Mouse (Mus musculus): ENCODE measurements at regions not wholly inside any gene's neighbourhood (a gene's known extent, or its start where the extent isn't known, plus 50 kb on each side); places are given as distances from the start of the nearest gene placed in this dataset.

DNA sequence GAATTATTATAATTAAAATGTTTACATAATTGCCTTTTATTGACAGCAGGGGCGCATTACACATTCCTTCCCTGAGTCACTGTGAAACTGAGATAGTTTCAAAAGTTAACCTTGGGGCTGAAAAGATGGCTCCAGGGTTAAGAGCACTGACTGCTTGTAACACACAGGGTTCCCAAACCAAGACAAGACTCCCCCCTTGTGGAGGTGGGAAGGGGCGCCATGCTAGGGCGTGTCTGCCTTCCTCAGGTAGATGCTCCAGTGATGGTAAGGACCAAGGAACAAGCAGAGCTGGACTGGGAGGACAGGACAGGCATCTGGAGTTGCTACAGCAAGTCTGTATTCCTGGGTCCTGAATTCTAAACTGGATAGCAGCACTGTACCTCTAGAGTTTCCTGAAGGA, 351.9 kb downstream of the Tbc1d22a start:
- in situ Hi-C loops (cut with MboI; ENCODE audit: low sequenced_read_pairs), result loop anchor here (25.0 kb wide), 2 partner anchors 154 to 329 kb away; no protein-coding TSS in a partner anchor

DNA sequence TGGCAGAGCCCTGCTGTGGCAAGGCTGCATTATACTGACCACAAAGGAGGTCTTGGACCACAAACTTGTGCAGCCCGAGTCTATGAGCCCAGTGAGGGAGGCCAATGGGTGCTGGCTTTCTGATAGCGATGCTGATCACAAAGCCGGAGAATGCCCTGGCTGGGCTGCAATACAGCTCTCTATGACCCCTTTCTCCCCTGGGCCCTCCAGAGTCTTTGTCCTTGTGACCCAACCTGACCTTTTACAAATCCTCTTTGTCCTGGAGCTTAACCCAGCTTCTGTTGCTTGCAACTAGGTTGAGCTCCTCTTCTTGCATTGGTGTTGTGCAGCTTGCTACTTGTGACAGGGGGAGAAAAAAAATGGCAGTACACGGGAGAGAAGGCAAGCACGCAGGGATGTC, 360.1 kb downstream of the Tbc1d22a start:
- in situ Hi-C loops (cut with MboI; ENCODE audit: low sequenced_read_pairs), result loop anchor here (25.0 kb wide), 2 partner anchors 162 to 337 kb away; no protein-coding TSS in a partner anchor

DNA sequence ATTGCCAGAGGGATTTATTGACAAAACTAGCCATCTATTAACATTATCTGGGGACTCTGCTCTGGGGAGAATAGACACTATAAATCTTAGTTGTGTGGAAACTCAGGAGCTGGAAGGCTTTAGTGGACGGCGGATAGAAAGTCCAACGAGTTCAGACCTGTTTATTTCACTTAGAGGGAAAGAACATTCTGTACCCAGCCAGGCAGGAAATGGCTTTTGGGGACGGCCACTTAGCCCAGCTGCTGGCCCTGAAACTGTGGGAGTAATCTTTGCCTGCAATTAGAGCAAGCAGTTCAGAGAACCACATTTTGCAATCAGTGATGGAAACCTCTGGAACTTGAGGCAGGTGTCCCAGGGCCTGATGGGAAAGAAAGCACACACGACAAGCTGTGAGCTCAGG, 362.4 kb downstream of the Tbc1d22a start:
- in situ Hi-C loops (cut with MboI; ENCODE audit: low sequenced_read_pairs), result no loop called here

DNA sequence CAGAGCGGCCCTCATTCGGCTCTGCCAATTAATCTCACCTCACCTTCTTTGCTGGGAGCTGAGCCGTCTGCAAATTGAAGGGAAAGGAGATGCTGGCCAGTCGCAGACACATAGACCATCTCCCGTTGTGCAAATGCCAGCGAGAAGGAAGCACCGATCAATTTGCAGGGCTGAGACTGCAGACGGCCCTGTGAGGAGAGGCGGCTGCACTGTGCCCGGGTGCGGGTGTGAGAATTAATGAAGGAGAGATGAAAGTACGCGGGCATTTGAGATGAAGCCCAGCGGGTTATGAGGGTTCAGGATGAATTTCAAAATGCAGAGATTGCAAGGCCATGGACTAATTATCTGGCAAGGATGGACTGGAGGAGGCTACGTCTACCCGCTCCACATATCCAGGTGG, 364.4 kb downstream of the Tbc1d22a start:
- in situ Hi-C loops (cut with MboI; ENCODE audit: low sequenced_read_pairs), result no loop called here

DNA sequence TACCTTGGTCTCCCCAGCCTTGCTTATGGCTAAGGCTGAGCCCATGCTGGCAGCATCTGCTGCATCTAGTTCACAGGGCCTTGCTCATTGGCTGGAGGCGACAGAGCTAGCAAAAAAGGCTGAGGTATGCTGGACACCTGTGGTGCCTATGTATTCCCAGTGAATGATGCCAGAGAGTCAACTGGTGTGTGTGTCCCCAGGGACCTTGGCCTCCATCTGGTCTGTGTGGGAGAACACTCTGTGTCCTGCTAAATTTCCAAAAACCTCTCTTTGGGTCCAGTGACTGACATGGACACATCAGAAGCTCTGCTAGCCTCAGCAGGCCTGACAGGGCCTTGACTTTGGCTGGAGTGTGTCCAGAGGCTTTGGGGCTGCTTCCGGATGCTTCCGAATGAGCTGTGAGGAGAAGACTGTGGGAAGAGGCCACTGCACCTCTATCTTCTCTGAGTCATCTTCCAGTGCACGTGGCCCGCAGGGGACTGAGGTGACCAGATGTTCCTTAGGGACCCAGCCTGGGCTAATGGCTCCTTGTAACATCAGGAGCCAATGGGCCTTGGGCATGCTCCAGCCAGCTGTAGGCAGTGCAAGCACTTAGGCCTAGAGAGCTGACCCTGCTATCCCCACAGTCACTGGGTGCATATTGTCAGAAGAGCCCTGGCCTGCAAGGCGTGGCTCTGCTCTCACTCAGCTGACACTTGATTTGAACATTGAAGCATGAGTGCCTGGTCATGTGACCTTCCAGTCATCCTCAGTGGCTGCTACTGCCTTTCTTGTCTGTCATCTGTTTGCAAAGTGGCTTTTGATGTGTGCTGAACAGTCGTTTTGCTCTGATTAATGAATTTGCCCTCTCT, 368.2 kb downstream of the Tbc1d22a start:
- in situ Hi-C loops (cut with MboI; ENCODE audit: low sequenced_read_pairs), result no loop called here

DNA sequence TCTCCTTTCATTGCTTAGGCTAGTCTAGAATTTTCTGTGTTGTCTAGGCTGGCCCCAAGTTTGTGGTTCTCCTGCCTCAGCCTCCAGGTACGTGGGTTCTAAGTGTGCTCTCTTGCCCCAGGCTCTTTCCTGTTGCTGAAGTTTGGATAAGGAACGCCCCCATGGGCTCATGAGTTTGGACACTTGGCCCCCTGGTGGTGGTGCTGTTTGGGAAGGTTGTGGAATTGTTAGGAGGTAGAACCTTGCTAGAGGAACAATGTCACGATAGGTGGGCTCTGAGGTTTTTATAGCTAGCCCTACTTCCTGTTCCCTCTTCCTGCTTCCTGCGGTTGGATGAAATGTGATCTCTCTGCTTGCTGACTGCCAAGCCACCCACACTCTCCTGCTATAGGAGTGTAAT, 371.5 kb downstream of the Tbc1d22a start:
- in situ Hi-C loops (cut with MboI; ENCODE audit: low sequenced_read_pairs), result no loop called here

DNA sequence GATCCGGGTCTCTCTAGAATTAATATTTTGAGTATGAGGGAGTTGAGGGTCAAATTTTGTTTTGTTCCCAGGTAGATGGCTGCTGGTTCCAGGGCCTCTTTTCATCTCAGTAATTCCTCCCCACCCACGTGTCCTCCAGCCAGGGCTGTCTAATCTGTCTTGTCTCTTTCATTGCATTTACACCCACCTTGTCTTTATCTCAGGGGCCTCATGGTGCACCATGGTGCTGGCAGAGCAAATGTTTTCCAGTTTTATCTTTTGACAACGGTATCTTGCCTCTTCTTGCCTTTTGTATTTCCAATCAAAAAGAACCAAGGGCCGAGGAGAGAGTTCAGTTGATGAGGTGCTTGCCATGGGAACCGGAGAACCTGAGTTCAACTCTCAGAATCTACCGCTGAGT, 372.9 kb downstream of the Tbc1d22a start:
- in situ Hi-C loops (cut with MboI; ENCODE audit: low sequenced_read_pairs), result no loop called here

DNA sequence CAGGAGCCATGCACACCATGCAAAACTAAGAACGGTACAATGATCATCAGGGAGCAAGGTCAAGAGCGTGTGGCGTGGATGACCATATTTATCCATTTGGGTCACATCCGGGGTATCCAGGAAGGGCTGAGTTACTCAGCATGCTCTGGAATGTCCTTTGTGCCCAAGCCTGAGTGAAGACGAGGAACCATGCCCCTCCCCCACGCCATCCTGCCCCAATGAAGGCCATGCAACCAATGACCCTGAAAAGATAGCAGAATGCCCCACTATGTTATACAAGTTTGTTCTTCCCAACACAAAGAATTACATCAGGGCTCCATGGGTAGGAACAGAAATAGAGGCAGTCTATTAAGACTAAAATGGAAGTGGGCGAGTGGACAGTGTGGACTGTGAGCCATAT, 375.8 kb downstream of the Tbc1d22a start:
- in situ Hi-C loops (cut with MboI; ENCODE audit: low sequenced_read_pairs), result no loop called here

DNA sequence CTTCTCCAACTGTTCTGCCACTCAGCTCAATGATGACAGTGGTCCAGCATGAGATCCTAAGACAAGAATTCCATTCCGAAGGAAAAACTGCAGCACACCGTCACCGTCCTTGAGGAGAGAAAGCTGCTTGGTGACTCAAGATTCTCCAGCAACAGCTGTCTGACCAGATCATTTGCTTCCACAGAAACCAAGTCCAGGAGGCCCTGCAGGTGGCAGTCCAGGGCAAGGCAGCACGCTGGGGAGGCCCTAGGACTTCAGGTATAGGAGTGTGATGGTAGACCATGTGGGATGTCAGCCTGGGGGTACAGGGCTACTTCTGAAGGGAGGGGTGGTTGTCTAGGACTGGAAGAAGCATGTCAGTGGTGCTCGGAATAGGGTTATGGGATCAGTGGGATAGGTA, 376.6 kb downstream of the Tbc1d22a start:
- in situ Hi-C loops (cut with MboI; ENCODE audit: low sequenced_read_pairs), result no loop called here

DNA sequence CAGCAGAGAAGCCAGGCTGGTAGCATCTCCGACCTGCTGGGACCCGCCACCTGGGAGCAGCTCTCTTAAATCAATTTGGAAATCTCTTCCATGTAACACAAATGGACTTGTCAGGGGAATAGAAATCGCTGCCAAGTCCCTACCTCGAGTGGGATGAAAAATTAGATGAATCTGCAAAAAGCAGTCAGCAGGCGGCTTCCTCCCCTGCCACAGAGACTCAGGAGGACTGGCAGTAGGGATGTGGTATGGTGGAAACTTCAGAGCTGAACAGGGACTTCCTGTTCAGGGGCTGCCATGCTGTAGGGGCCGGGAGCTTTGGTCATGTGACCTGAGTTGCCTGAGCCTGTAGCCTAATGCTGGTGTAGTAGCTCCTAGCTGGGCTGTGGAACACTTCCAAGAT, 379.1 kb downstream of the Tbc1d22a start:
- in situ Hi-C loops (cut with MboI; ENCODE audit: low sequenced_read_pairs), result no loop called here

DNA sequence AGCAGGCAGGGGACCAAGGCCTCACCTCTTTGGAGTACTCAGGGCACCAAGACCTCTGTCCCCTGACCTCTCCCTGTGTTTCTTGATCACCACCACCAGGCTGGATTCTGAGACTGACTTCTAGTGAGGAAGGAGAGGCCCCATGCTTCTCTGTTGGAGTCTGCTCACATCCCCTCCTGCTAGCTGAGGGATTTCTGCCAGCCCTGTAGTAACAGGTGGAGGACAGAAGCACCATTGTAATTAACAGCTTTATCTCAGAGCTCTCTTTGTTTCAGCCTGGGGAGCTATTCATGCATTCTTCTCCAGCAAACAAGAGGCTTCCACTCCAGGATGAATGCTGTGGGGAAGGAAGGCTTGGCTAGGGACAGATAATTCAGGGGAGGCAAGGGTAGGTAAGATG, 392.2 kb downstream of the Tbc1d22a start:
- in situ Hi-C loops (cut with MboI; ENCODE audit: low sequenced_read_pairs), result no loop called here

DNA sequence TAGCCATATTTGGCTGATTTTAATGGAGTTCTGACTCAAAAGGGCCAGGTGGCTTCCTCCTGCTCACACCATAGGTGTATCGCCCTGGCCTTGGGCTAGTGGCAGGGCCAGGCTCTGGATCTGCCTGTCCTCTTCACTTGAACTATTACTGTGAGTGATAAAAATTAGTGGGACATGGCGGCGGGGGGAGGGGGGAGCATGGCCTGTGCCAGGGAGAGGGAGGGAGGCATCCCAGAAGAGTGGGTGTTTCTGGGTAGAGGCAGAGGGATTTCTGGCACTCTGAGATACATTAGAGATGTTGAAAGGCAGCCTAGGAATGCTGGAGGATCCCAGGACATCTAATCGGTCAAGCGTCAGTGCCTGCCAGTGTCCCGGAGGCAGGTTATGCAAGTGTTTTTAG, 395.4 kb downstream of the Tbc1d22a start:
- in situ Hi-C loops (cut with MboI; ENCODE audit: low sequenced_read_pairs), result no loop called here

DNA sequence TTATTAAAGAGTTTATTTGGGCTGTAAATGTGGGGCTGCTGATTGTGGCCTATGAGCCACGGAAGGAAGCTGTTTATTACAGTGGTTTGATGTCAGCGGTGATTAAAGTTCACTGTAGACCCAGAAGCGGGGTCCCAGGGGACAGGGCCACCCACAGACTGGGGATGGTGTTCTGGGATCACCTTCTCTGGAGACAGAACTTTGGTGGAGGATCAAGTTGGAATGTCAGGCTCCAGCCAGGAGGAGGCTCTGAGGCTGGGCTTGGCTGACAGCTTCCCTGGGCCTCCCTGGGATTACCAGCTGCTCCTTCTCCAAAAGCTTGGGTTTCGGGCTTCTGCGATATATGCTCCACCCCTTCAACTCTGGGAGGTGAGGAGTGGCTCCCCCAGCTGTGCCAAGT, 417.1 kb downstream of the Tbc1d22a start:
- in situ Hi-C loops (cut with MboI; ENCODE audit: low sequenced_read_pairs), result no loop called here

DNA sequence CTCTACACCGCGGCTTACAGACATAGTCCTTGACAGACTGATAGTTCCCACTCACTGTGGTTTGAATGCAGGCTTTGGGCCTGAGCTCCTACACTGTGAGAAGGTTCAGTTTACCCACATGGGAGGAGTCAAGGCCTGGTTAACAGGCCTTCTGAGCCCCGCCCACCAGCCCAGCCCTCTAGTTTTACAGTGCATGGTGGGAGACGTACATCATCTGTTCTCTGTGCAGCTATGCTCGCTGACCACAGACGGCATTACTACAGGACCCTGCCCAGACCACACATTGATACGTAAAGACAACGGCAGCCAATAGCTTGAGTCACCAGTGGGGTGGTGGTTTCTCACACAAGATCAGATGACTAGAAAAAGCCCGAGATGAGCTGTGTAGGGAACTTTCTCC, 431.0 kb downstream of the Tbc1d22a start:
- in situ Hi-C loops (cut with MboI; ENCODE audit: low sequenced_read_pairs), result no loop called here

DNA sequence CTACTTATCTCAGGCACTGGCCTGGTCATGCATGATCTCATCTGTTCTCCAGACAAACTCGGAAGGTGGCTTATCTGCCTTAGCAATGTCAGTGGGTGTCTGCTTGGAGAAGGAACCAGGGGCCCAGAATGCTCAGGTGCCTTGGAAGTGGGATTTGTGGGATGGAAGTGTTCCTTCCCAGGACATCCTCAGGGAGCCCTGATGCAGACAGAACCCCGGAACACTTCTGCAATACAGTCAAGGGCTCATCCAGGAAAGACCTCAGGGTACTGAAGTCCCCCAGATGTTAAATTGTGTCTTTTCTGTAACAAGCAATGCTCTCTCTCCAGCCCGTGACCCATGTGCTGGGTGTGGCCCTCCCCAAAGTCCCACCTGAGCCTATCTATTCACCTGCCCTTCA, 433.9 kb downstream of the Tbc1d22a start:
- in situ Hi-C loops (cut with MboI; ENCODE audit: low sequenced_read_pairs), result no loop called here

DNA sequence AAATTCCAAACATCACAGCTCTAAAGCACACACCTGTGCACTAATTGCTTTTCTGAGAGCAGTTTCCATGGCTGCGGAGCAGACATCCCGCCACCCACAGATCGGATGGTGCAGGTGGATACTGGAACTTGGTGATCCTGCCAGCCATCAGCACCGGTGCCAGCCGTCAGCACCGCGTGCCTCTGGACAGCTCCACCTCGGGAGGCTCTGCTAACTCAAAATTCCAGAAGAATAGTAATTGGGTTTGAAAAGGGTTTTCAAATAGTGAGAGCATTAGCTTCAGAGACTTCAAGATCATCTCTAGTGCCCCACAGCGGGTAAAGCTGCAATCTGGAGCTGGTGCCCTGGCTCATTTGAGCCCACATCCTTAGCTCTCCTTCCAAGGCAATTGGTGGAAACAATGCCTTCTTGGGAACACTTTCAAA, 458.8 kb downstream of the Tbc1d22a start:
- in situ Hi-C loops (cut with MboI; ENCODE audit: low sequenced_read_pairs), result no loop called here

DNA sequence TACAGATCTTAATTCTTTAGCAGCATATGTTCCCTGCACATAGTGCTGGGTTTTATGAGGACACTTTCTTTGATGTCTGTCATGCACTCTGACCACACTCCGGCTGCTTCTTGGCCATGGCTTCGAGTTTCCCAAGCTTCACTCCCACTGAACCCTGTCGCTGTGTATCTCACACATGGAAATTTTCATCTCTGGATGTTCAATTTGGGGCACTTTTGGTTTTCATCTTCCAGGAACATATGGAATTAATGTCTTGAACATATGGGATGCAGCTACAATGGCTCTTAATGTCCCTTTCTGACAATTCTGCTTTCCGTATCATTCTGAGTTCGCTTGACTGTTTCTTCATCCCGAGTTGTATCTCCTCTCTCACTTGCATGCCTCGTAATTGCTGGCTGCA, 462.8 kb downstream of the Tbc1d22a start:
- in situ Hi-C loops (cut with MboI; ENCODE audit: low sequenced_read_pairs), result no loop called here

DNA sequence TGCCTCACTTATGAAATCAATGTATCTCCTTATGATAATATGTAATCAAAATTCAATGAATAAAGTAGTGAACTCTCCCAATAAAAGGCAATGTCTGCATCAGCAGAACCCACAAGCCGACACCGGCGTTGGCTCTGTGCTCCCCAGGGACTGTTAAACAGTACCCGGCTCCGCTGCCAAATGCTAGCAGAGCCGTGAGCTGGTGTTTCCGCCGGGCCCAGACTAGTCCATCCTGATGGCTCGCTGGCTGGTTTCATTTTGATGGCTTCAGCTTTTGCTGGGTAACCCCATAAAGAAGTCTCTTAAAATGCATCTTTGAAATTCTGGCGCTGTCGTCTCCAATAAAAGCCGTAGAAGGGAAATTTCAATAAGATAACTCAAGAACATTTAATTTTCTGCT, 468.8 kb downstream of the Tbc1d22a start:
- in situ Hi-C loops (cut with MboI; ENCODE audit: low sequenced_read_pairs), result no loop called here

DNA sequence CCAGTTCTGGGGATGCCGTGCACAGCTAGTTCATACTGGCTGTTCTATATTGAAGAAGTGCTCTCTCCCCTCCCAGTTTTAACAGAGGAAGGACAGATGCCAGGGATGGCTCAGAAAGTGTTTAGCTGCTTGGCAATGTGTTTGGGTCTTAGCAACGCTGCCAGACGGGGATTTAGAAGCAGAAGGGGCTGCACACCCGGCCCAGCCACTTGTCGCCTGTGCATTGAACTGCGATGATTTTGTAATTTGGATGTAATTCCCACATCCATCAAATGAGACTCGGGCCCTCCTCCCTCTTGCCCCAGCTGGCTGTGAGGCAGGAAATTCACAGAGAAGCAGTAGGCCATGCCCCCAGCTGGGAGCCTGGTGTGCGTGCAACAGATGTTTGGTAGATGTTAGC, 475.4 kb downstream of the Tbc1d22a start:
- in situ Hi-C loops (cut with MboI; ENCODE audit: low sequenced_read_pairs), result no loop called here

DNA sequence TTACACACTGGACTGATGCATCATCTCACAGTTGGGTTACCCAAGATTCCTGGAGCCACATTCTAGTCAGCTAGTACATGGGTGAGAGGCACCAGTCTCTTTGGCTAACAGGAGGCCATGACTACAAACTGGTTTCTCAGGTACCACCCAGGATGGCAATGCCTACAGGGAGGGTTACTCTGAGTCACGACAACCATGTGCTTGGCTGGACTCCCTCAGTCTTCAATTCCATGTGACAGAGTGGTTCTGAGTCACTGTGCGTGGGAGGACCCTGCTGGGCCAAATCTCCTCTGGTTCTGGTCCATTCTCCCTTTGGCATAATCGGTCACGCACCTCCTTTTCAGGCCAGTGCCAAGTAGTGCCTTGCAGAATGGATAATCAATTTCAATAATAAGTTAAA, 482.5 kb downstream of the Tbc1d22a start:
- in situ Hi-C loops (cut with MboI; ENCODE audit: low sequenced_read_pairs), result no loop called here

DNA sequence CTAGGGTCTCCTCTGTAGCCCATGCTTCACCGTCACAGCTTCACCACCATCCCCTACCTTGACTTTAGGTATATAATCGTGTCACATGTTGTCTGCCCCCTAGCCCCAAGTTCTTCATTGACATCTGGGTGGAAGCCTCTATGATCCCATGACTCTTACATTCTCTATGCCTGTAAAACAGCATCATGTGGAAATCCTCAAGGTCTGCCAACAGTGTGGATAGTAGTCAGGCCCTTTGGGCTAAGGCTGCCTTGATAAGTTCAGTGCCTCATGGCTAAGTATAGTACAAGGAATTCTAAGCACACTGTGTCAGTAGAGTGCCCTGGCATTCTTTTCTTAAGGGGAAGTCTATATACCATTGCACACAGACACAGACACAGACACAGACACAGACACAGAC, 496.2 kb downstream of the Tbc1d22a start:
- in situ Hi-C loops (cut with MboI; ENCODE audit: low sequenced_read_pairs), result no loop called here

DNA sequence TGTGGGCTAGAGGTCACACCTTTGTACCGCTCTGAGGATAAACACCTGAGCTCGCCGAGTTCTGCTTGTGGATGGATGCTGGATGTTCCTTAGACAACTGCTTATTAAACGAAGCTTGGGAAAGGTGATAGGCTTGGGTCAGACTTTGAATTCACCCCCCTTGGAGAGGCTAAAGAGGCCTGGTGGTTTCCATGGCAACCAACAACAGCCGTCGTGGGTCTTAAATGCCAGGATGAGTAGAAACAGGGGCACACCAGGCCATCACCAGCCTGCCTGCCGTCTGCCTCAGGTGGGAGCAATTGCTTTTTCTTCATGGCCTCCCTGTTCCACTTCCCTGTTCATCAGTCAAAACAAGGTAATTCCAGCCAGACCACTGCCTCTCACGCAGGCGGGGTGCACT, 504.1 kb downstream of the Tbc1d22a start:
- in situ Hi-C loops (cut with MboI; ENCODE audit: low sequenced_read_pairs), result no loop called here

DNA sequence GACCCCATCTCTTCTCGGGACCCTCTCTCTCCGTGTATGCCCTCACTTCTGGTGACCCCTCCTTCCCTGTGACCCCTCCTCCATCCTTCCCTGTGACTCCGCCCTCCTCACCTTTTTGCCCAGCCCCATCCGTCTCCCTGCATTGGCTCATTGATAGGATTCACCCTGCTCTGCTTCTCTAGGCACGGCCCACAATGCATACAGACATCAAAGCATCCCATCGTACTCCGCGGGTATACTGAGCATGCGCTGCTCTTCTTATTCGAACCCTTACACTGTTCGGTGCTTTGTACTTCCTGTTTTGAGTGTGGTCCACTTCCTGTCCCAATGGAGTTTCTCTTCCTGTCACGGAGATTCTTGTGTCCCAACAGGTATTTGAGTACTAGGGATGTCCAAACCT, 504.8 kb downstream of the Tbc1d22a start:
- in situ Hi-C loops (cut with MboI; ENCODE audit: low sequenced_read_pairs), result no loop called here

Data from CH12F3 (cell line).